Mouse (Mus musculus): ENCODE measurements at regions not wholly inside any gene's neighbourhood (a gene's known extent, or its start where the extent isn't known, plus 50 kb on each side); places are given as distances from the start of the nearest gene placed in this dataset.

DNA sequence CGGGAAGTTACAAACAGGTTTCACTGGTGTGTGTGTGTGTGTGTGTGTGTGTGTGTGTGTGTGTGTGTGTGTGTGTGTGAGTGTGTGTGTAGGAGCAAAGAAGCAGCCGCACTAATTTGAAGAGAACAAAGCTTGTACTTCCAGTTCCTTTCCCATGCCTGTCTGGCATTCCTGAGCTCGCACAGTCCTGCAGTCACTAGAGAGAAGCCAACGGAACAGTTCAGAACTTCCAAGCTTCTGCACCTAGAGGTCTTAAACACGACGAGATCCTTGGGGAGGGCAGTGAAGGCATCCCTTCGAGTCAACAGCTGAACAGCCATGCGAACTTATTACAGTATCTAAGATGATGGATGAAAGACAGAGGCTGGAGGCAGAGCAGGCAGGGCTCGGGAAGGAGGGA is 157.4 kb downstream of the Nrip1 start:
- H3K4me1 ChIP-seq (ENCODE audit: insufficient read depth, low read depth, low read length) = no peaks in the 10 kb centered on the region
- H3K9me3 ChIP-seq (ENCODE audit: low read length) = no peaks in the 10 kb centered on the region
- no peaks in the 10 kb centered on the region for H3K27me3 ChIP-seq (replicated peaks; ENCODE audit: insufficient read depth, low read length)
- DNase-seq (ENCODE audit: low spot score) (peak; percentile 50), ATAC-seq (peak; percentile 52)
- no peak overlapping the region for H3K9ac ChIP-seq (replicated peaks; ENCODE audit: low read depth)
- H3K27ac ChIP-seq (ENCODE audit: low read length) = no peak overlapping the region
- 0 out of 2 replicates have a peak overlapping the region, but pooled peaks have one; percentile 22 for H3K4me2 ChIP-seq (replicated peaks; ENCODE audit: low read depth, low read length)
- WGBS = 9% methylated on average over 8 of the region's 9 CpGs
- TF ChIP-seq EP300 (IDR thresholded peaks at IDR 0.05) (no peak), CTCF (IDR thresholded peaks at IDR 0.05) (no peak)
- H3K36me3 ChIP-seq (ENCODE audit: insufficient read depth, low read length) = no peaks in the 10 kb centered on the region
- H3K4me3 ChIP-seq (ENCODE audit: low read depth, low read length) = no peak overlapping the region

DNA sequence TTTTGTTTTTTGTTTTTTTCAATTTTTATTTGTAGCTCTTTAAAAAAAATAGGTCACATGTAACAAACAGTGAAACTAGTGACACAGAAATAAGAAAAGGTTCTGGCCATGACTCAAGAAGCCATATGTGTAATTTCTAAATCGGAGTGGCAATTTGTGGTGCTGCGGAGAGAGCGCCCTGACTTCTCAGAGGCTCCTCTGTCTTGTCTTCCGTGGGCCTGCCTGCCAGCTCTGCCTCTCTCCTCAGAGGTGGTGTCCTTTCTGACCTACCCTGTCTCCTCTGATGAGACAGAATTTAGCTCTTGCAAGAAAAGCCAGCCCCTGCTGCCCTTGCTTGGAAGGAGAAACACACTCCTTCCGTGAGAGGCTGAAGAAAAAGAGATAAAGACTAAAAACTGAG is 158.1 kb downstream of the Nrip1 start:
- Histone ChIP-seq H3K27me3 (replicated peaks; ENCODE audit: insufficient read depth, low read length) (no peaks in the 10 kb centered on the region), H3K9me3 (ENCODE audit: low read length) (no peaks in the 10 kb centered on the region), H3K4me3 (ENCODE audit: low read depth, low read length) (no peak overlapping the region), H3K4me1 (ENCODE audit: insufficient read depth, low read depth, low read length) (no peaks in the 10 kb centered on the region), H3K4me2 (replicated peaks; ENCODE audit: low read depth, low read length) (no peak overlapping the region), H3K36me3 (ENCODE audit: insufficient read depth, low read length) (no peaks in the 10 kb centered on the region), H3K9ac (replicated peaks; ENCODE audit: low read depth) (no peak overlapping the region), H3K27ac (ENCODE audit: low read length) (no peak overlapping the region)
- 51% methylated on average over 5 of the region's 5 CpGs for WGBS
- TF ChIP-seq CTCF (IDR thresholded peaks at IDR 0.05) = no peak
- TF ChIP-seq EP300 (IDR thresholded peaks at IDR 0.05) = no peak
- ATAC-seq = no peak
- DNase-seq (ENCODE audit: low spot score) = no peak

DNA sequence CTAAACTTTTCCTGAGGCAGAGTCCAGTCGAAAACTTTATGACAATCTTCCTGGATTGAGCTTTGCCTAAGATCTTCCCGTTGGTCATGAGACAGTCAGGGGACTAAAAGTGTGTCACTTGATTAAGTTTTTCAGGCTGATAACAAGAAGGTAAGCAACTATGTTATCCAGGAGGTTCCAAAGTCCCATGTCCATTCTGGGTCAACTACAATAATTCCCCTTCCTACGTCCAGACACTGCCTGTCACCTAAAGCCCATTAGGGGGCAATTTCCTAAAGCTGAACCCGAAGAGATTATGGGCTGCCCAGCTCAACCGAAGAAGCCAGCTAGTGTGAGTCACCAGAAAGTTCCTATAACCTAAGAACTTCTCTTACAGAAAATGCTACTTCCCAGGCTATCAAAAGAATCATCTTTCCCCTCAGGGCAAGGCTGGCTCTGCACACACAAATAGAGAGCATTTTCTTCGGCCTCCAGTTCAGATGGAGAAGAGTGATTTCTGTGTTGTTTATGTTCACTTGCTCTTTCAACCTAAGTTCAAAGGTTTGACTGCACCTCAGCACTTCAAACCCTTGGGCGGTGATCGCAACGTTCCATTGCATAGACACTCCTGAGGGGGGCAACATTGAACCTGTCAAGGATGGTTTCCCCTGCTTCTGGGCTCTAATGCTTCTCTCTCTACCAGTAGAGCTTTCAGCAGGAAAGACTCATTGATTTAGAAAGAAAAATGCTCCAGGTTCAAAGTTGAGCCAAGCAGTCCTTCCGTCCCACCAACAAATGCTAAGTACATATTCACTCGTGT is 171.7 kb downstream of the Nrip1 start:
- no peak overlapping the region for H3K9ac ChIP-seq (replicated peaks; ENCODE audit: low read depth)
- H3K9me3 ChIP-seq (ENCODE audit: low read length) = no peaks in the 10 kb centered on the region
- no peak overlapping the region for H3K27ac ChIP-seq (ENCODE audit: low read length)
- DNase-seq (ENCODE audit: low spot score) (peak; percentile 69), ATAC-seq (peak; percentile 60)
- no peaks in the 10 kb centered on the region for H3K27me3 ChIP-seq (replicated peaks; ENCODE audit: insufficient read depth, low read length)
- H3K4me2 ChIP-seq (replicated peaks; ENCODE audit: low read depth, low read length) = no peak overlapping the region
- H3K36me3 ChIP-seq (ENCODE audit: insufficient read depth, low read length) = no peaks in the 10 kb centered on the region
- H3K4me3 ChIP-seq (ENCODE audit: low read depth, low read length) = no peak overlapping the region
- TF ChIP-seq CTCF (IDR thresholded peaks at IDR 0.05) (peak; percentile 66), EP300 (IDR thresholded peaks at IDR 0.05) (no peak)
- no peaks in the 10 kb centered on the region for H3K4me1 ChIP-seq (ENCODE audit: insufficient read depth, low read depth, low read length)
- WGBS = 31% methylated on average over 11 of the region's 11 CpGs

DNA sequence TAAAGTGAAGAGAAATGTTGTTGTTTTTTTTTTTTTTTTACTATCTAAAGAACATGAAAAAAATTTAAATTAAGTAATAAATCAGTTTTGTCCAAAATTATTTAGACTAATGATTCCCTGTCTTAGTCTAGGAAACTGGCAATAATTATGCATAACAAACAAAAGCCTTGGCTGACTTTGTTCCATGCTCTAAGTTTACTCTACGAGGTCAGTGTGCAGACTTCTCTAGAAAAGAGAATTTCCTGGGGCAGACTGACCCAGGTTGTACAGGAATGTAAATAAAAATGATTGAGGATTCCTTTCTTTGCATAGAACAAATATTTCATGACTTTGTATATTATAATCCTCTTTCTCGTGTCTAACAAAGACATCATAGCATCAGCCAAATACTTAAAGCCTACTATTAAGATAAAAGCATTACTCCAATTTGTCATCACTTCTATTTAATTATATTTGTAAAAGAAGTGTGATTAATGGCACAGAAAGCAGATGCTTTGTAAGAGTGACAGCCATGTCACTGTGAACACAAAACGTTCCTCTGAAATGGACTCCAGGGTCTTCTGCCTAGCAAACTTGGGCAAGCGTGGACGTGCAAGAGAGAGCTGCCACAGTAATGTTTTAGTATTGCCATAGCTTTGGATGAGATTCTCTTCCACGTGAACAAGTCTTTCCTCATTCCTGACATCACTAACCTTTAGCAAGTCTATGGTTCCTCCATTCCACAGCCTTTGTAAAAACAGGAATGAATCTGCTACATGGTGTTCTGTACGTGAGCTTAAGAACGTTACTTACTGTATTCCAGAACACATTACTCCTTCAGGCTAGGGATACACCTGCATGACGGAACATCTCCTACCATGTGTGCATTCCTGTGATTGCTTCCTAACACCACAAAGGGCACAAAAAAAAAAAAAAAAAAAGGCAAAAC is 172.6 kb downstream of the Nrip1 start:
- H3K4me2 ChIP-seq (replicated peaks; ENCODE audit: low read depth, low read length) = no peak overlapping the region
- H3K9me3 ChIP-seq (ENCODE audit: low read length) = no peaks in the 10 kb centered on the region
- TF ChIP-seq EP300 (IDR thresholded peaks at IDR 0.05) (no peak), CTCF (IDR thresholded peaks at IDR 0.05) (no peak)
- no peak overlapping the region for H3K9ac ChIP-seq (replicated peaks; ENCODE audit: low read depth)
- no peaks in the 10 kb centered on the region for H3K4me1 ChIP-seq (ENCODE audit: insufficient read depth, low read depth, low read length)
- H3K36me3 ChIP-seq (ENCODE audit: insufficient read depth, low read length) = no peaks in the 10 kb centered on the region
- H3K27ac ChIP-seq (ENCODE audit: low read length) = no peak overlapping the region
- H3K4me3 ChIP-seq (ENCODE audit: low read depth, low read length) = no peak overlapping the region
- ATAC-seq (no peak), DNase-seq (ENCODE audit: low spot score) (no peak)
- H3K27me3 ChIP-seq (replicated peaks; ENCODE audit: insufficient read depth, low read length) = no peaks in the 10 kb centered on the region
- WGBS = 52% methylated on average over 9 of the region's 9 CpGs

DNA sequence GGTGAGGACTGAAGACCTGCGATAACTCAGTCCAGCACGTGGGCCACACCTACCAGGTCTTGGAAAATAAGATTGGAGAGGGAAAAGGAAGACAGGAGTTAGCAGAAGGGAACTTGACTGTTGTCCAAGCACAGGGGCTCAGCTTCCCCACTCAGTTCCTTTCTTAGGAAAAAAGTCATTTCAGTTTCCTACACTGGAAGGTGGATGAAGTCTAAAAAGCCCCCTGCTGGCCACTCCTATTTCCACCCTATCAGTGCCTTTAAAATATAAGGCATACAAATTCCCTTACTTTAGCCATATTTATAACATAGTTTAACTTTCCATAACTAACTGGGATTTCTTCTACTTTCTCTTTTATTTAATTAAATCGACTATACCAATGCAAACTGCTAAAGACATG is 173.4 kb downstream of the Nrip1 start:
- ATAC-seq (no peak), DNase-seq (ENCODE audit: low spot score) (peak; percentile 56)
- TF ChIP-seq EP300 (IDR thresholded peaks at IDR 0.05) (no peak), CTCF (IDR thresholded peaks at IDR 0.05) (peak; percentile 59)
- no peaks in the 10 kb centered on the region for H3K36me3 ChIP-seq (ENCODE audit: insufficient read depth, low read length)
- no peak overlapping the region for H3K9ac ChIP-seq (replicated peaks; ENCODE audit: low read depth)
- H3K27ac ChIP-seq (ENCODE audit: low read length) = no peak overlapping the region
- H3K27me3 ChIP-seq (replicated peaks; ENCODE audit: insufficient read depth, low read length) = no peaks in the 10 kb centered on the region
- no peak overlapping the region for H3K4me2 ChIP-seq (replicated peaks; ENCODE audit: low read depth, low read length)
- WGBS = 51% methylated on average over 3 of the region's 3 CpGs
- no peaks in the 10 kb centered on the region for H3K4me1 ChIP-seq (ENCODE audit: insufficient read depth, low read depth, low read length)
- no peak overlapping the region for H3K4me3 ChIP-seq (ENCODE audit: low read depth, low read length)
- no peaks in the 10 kb centered on the region for H3K9me3 ChIP-seq (ENCODE audit: low read length)

DNA sequence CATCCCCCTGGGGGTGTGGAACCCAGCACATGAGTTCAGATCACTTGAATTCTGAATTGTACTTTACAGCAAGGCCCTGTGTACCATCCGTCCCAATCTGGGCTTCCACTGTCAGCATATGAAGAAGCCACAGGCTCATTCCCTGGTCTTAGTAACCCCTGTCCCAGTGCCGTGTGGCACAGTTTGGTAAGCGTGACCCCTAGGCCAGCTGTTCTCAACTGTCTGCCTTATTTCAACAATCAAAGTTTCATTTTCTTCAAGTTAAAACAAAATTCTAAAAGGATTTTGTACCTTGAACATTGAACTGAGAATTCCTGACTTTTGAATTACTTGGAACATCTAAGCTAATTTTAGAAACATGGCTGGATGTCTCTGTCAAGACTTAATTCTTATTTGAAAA is 174.6 kb downstream of the Nrip1 start:
- 86% methylated on average over 3 of the region's 3 CpGs for WGBS
- TF ChIP-seq CTCF (IDR thresholded peaks at IDR 0.05) (no peak), EP300 (IDR thresholded peaks at IDR 0.05) (no peak)
- no peak overlapping the region for H3K9ac ChIP-seq (replicated peaks; ENCODE audit: low read depth)
- no peaks in the 10 kb centered on the region for H3K27me3 ChIP-seq (replicated peaks; ENCODE audit: insufficient read depth, low read length)
- H3K4me3 ChIP-seq (ENCODE audit: low read depth, low read length) = no peak overlapping the region
- no peaks in the 10 kb centered on the region for H3K36me3 ChIP-seq (ENCODE audit: insufficient read depth, low read length)
- no peak overlapping the region for H3K27ac ChIP-seq (ENCODE audit: low read length)
- H3K9me3 ChIP-seq (ENCODE audit: low read length) = no peaks in the 10 kb centered on the region
- ATAC-seq (no peak), DNase-seq (ENCODE audit: low spot score) (no peak)
- H3K4me1 ChIP-seq (ENCODE audit: insufficient read depth, low read depth, low read length) = no peaks in the 10 kb centered on the region
- no peak overlapping the region for H3K4me2 ChIP-seq (replicated peaks; ENCODE audit: low read depth, low read length)
